In the genomic region with DNA sequence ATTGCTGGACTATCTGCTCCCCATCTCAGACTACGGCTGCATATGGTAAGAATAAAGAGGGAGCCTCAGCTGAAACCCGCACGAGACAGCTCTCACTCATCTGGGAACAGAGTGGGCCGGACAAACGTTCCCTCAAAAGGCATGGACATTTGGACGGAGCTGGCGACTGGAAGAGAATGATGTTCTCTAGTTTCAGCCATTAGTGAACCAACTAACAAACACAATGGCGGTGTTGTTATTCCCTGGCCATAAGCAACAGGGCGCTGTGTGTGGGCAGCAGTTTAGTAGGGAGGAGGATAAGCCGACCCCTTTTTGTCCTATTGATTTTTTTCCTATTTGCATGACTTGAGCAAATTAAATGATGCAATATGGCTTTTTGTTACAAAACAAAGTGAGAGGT, we compare ENCODE assay signal across 8 mouse cellular contexts. TPM values are rescaled to one million over a fixed set of nuclear protein-coding genes. Genes with fewer than 3 reads are reported as not detected.
DNase-seq lines count a peak whose midpoint lies in the region; ATAC-seq and TF ChIP-seq lines count a peak whose summit lies in the region.

No protein-coding gene starts in this region.

- no peak for TF ChIP-seq CTCF in midbrain, postnatal 0 days (IDR thresholded peaks at IDR 0.05)

- H3K4me2 ChIP-seq in heart, embryonic 13.5 days = peak overlapping the region; percentile 24; the same call in 1 of the 2 replicates
- H3K4me2 ChIP-seq in hindbrain, embryonic 14.5 days (replicated peaks) = peak overlapping the region; percentile 72
- peak overlapping the region; percentile 98 for H3K4me2 ChIP-seq in midbrain, postnatal 0 days (ENCODE audit: low read depth, low read length, poor library complexity, severe bottlenecking)

- no peaks in the 10 kb centered on the region for H3K36me3 ChIP-seq in heart, embryonic 13.5 days
- no peaks in the 10 kb centered on the region for H3K36me3 ChIP-seq in hindbrain, embryonic 14.5 days (replicated peaks; ENCODE audit: control insufficient read depth, insufficient read depth)
- H3K36me3 ChIP-seq in midbrain, postnatal 0 days (ENCODE audit: insufficient read depth, low read length) = no peaks in the 10 kb centered on the region

- ATAC-seq in heart, embryonic 13.5 days (ENCODE audit: extremely low read depth, insufficient number of reproducible peaks, low FRiP score, low TSS enrichment) = no peak
- ATAC-seq in hindbrain, embryonic 14.5 days (ENCODE audit: low FRiP score) = peak; percentile 63; the same call in 1 of the 2 replicates
- no peak for ATAC-seq in midbrain, postnatal 0 days (ENCODE audit: low FRiP score)
- no peak for ATAC-seq in frontal cortex, adult (ENCODE audit: low TSS enrichment)

- H3K4me3 ChIP-seq in heart, embryonic 13.5 days = peak overlapping the region; percentile 16
- peak overlapping the region; percentile 53 for H3K4me3 ChIP-seq in hindbrain, embryonic 14.5 days (replicated peaks; ENCODE audit: low read length)
- peak overlapping the region; percentile 57 for H3K4me3 ChIP-seq in midbrain, postnatal 0 days (ENCODE audit: low read depth, low read length)

- DNase-seq in heart, postnatal 4 days = no peak
- peak; percentile 71 for DNase-seq in embryo, embryonic 10 days (ENCODE audit: low spot score)
- peak; percentile 37 for DNase-seq in hindbrain, embryonic 14.5 days (ENCODE audit: low spot score)
- DNase-seq in midbrain, postnatal 0 days (ENCODE audit: low spot score) = peak; percentile 53
- DNase-seq in urinary bladder, postnatal 4 days (ENCODE audit: low spot score in 2 of 2) = no peak
- no peak for DNase-seq in heart, adult 11 months

- peaks cover 10% of the 10 kb centered on the region for H3K4me1 ChIP-seq in heart, embryonic 13.5 days
- H3K4me1 ChIP-seq in hindbrain, embryonic 14.5 days (replicated peaks; ENCODE audit: control insufficient read depth, insufficient read depth, low read length) = peaks cover 23% of the 10 kb centered on the region; the same call in 1 of the 2 replicates
- peaks cover 9% of the 10 kb centered on the region; the same call in 1 of the 2 replicates for H3K4me1 ChIP-seq in midbrain, postnatal 0 days (ENCODE audit: insufficient read depth, low read length)

- no peak overlapping the region for H3K9ac ChIP-seq in heart, embryonic 13.5 days
- H3K9ac ChIP-seq in hindbrain, embryonic 14.5 days = no peak overlapping the region
- H3K9ac ChIP-seq in midbrain, postnatal 0 days (replicated peaks; ENCODE audit: low read length, poor library complexity, severe bottlenecking) = no peak overlapping the region

- H3K27ac ChIP-seq in heart, embryonic 13.5 days (replicated peaks) = no peak overlapping the region
- no peak overlapping the region for H3K27ac ChIP-seq in hindbrain, embryonic 14.5 days
- H3K27ac ChIP-seq in midbrain, postnatal 0 days (ENCODE audit: low read depth, low read length) = no peak overlapping the region

- no peaks in the 10 kb centered on the region for H3K9me3 ChIP-seq in heart, embryonic 13.5 days
- no peaks in the 10 kb centered on the region for H3K9me3 ChIP-seq in hindbrain, embryonic 14.5 days (ENCODE audit: control insufficient read depth, low read length)
- no peaks in the 10 kb centered on the region for H3K9me3 ChIP-seq in midbrain, postnatal 0 days (ENCODE audit: low read length)

- 20% methylated on average over 10 of the region's 10 CpGs for WGBS in heart, embryonic 13.5 days
- WGBS in hindbrain, embryonic 14.5 days = under 1% methylated on average over 10 of the region's 10 CpGs
- 4% methylated on average over 10 of the region's 10 CpGs for WGBS in midbrain, postnatal 0 days

- peaks cover 71% of the 10 kb centered on the region for H3K27me3 ChIP-seq in heart, embryonic 13.5 days (replicated peaks)
- peaks cover 95% of the 10 kb centered on the region for H3K27me3 ChIP-seq in hindbrain, embryonic 14.5 days (ENCODE audit: control insufficient read depth, insufficient read depth, low read length)
- H3K27me3 ChIP-seq in midbrain, postnatal 0 days (ENCODE audit: insufficient read depth, low read length) = peaks cover 22% of the 10 kb centered on the region

RNA-seq across cellular contexts. Expression of gene Hhip, which starts 2.0 kb away (rescaled TPM):
- 1.3 and 1.7 TPM in 2 replicates for polyA plus RNA-seq in heart, embryonic 13.5 days (2015; fragmentation: Nextera tagmentation; extraction: Ambion mirVana)
- under 1 TPM; 0.23 to 0.45 TPM for total RNA-seq in heart, postnatal 4 days (2021)
- polyA plus RNA-seq in hindbrain, embryonic 14.5 days (2014; fragmentation: Nextera tagmentation; extraction: Ambion mirVana) = 3.9 and 4.0 TPM in 2 replicates
- total RNA-seq in midbrain, postnatal 0 days (2014; rRNA removed) = 3.6 and 6.4 TPM in 2 replicates
- polyA plus RNA-seq in midbrain, postnatal 0 days (2015; fragmentation: Nextera tagmentation; extraction: Ambion mirVana) = 2.8 and 3.3 TPM in 2 replicates

Comparison
In these comparisons a context has a peak if more than half of its experiments do, and no peak if none do; other contexts are left out.
1. H3K4me2 ChIP-seq: peak in every context shown above with its lines; median percentile 98 in midbrain, postnatal 0 days; 72 in hindbrain, embryonic 14.5 days; 24 in heart, embryonic 13.5 days.
2. DNase-seq: peak in embryo, embryonic 10 days (single experiment), hindbrain, embryonic 14.5 days (single experiment) and midbrain, postnatal 0 days (single experiment); none in heart, postnatal 4 days (single experiment), urinary bladder, postnatal 4 days (0 of 2) and heart, adult 11 months (single experiment).
3. Peak in every context shown above with its lines, with median percentiles within 50 percentile points of each other: H3K4me3 ChIP-seq.